Mouse (Mus musculus) gastrocnemius, postnatal 36 days (tissue): ENCODE measurements around the gene Lrrc1. TPM values are rescaled to one million over a fixed set of nuclear protein-coding genes. Genes with fewer than 3 reads are reported as not detected.
A peak's percentile ranks its signal among the peaks of the same experiment; 100 is the strongest.

ENCODE experiments used
- DNase-seq, 2 experiments: peaks; one replicate each; pipeline ENCODE4 v3.0.0; 2022
- intact Hi-C: fragments of 180-260 bp; cut with DNase I; formaldehyde crosslinking; loops from one replicate; pipeline ENCODE4 v1.15.1; 2025
- microRNA-seq, 2 experiments: library from miRNA; unstranded; fragments of <30 nt; microRNA quantifications; one replicate each; pipeline ENCODE4 v1.2.0; 2021
- total RNA-seq, 2 experiments: library from RNA; stranded (reverse); gene quantifications; 2 replicates each; pipeline ENCODE4 v1.2.3; 2021

The Lrrc1 gene
- total RNA-seq, 2 experiments from 2014 or later = 0.39 to 0.94 TPM

DNA sequence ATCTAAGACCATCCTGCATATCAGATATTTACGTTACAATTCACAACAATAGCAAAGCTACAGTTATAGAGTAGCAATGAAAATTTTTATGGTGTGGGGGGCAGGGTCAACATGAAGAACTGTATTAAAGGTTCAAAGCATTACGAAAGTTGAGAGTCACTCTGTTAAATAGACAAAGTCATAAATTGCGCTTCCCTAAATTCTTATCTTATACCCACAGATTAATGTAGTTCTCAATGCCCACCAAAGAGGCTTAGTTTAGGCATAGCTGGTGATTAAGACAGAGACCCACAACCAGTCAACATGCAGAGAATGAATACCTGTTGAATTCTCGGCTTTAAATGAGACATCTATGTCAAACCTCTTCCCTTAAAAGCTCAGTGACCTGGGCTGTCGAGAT is 144.9 kb downstream of the Lrrc1 start:
- intact Hi-C loops = no loop called here
- DNase-seq = no peak

DNA sequence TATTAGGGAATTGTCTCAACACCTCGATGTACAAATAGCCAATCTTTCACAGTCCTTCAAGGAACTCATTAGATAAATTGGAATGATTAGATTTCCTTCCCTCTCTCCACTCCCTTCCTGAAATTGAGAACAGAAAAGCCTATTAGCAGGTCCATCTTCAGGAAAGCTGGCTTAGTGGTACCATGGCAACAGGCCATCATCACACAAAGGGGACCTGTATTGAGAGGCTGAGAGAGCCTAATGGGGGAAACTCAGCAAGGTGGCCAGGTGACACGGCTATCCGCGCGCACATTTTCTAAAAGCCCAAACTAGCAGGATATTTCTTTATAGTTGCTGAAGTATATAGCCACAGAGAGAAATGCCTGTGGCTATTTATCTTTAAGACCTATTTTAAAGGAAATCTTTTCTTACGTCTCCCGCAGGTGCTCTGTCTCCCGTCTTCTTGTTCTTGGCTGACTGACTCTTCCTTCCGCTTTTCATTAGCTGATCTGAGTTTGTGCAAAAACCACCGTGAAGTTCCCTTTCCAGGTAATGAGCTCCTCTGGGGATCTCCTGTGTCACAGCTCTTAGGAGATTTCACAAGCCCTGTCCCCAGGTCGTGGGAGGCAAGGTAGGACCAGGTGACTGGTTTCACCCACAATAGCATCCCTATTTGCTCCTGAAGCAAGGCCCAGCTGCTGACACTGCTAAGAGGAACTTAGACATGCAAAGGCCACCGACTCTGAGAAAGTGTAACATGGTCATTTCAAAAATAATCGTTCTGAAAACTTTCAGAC is 145.6 kb downstream of the Lrrc1 start:
- intact Hi-C loops = no loop called here
- DNase-seq = no peak

DNA sequence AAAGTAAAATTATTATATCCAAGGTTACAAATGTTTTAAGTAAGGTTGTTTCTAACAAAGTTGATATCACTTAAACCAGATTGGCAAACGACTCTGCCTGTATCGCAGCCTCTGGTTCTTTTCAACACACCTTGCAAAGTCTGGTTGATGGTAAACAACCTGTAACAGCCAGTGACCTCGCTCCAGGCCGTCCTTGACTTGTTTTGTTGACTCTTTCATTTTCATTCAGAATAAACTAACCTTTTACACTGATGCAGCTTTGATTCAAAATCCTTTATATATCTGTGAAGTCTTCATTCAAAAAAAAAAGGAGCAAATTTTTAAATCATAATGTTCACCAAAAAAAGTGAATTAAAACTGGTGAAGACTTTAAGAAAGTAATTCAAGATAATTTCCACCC is 147.6 kb downstream of the Lrrc1 start:
- intact Hi-C loops = no loop called here
- no peak for DNase-seq

DNA sequence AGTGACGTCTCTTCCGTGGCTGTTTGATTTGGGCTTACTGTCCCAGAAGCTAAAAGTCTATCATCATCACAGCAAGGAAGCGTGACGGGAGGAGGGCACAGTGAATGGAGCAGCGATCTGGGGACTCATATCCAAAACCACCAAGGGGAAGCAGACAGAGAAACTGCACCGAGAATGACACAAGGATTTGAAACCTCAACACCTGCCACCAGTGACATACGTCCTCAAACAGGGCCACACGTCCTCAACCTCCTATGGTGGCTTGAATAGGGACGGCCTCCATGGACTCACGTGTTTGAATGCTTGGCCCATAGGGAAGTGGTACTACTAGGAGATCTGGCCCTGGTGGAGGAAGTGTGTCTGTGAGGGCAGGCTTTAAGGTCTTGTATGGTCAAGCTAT is 153.4 kb downstream of the Lrrc1 start:
- DNase-seq = no peak
- intact Hi-C loops = no loop called here

DNA sequence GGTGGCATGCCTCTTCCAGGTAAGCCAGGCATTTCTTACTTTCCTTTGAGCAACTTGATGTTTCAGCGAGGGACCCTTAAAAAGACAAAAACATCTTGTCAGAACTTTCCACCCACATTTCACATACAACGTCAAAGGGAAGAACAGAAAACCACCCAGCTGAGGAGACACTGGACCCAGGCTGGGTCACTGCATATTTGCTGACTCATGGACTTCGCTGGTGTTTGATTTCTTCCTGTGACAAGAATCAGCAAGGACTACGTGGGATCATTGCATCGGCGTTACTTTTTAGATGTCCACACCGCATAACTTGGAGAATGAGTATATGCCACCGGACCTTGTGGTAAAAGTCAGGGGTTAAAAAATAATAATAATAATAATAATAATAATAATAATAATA is 155.7 kb downstream of the Lrrc1 start:
- intact Hi-C loops = no loop called here
- no peak for DNase-seq

DNA sequence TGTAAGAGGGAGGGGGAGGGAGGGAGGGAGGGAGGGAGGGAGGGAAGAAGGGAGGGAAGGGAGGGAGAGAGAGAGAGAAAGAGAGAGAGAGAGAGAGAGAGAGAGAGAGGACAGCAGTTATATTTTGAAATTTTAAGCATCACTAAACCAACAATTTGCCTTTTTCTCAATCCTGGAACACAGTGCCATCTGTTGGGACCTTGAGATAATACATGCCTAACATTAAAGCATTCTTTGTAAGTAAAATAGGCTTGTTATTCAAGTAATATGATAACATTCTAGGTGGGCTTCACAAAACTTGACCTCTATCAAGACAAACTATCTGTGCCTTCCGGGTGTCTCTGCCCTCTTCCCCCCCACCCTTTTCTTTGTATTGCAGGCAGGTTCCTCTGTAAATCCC is 157.9 kb downstream of the Lrrc1 start:
- intact Hi-C loops = no loop called here
- no peak for DNase-seq

DNA sequence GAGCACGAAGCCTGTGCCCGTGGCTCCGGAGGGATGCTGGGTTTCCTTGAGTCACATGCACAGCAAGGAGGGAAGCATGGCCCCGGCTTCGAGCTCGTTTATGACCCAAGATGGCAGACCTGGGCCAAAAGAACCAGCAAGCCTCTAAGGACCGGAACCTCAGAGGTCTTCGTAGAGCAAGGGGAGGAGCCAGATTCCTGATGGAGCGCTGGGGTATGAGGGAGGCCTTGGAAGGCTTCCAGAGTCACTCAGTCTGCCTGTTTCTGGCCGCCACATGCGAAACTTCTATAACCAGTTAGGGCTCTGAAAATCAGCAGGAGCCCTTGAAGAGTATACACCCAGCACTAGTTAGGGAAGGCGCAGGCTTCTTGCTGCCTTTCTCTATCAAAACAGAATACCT is 159.1 kb downstream of the Lrrc1 start:
- no peak for DNase-seq
- intact Hi-C loops = no loop called here

DNA sequence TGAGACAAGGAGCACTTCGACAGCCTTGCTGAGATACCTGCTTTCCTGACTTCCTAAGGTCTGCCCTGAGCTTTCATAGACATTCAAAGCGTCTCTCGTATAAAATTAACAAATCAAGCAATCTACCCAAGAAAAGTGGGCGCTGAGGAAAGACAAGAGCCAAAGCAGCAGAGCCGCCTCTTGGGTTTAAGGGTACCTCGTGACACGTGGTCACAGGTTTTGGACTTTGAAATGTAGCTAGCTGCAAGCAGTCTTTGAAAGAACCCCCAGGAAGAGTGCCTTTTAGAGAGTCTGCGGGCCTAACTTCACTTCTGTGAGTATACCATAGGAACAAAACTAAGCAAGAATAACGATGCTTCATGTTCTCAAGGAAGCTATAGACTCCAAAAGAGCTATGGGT is 160.0 kb downstream of the Lrrc1 start:
- intact Hi-C loops = loop anchor here (5.0 kb wide), 1 partner anchor 992 kb away; no protein-coding TSS in a partner anchor
- no peak for DNase-seq

DNA sequence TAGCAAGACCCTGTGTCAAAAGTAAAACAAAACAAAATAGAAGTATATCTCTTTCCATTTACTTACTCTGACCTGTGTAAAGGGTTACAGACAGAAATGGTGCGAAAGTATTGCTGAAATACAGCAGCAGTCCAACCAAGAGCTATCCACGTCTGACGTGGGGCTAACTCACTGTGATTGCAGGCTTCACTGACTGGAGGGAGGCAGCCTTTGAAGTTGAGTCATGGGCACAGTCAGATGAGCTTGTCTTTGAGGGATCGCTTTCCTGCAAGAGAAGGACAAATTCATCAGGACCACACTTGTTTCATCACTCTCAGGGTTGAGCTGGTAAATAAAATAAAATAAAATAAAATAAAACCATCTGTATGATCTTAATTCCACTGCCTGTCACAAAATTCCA is 160.7 kb downstream of the Lrrc1 start:
- no peak for DNase-seq
- intact Hi-C loops = loop anchor here (5.0 kb wide), 1 partner anchor 992 kb away; no protein-coding TSS in a partner anchor

DNA sequence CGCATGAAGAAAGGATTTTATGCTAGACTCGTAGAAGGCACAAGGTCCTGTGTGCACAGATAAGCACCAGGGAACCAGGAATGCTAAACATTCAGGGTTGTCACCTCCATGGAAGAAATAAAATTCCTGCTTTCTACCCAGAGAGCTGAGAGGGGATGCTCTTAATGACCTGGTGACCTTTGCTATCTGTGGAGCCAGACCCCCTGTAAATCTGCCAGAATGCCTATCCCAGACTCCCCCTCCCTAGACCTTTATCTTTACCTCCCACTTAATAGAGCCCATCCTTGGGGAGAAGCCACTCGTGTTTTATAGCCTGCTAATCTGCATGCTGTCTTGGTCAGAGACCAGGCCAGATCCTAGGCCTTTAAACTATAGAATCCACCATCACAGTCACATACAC is 162.2 kb downstream of the Lrrc1 start:
- DNase-seq = no peak
- intact Hi-C loops = loop anchor here (1.0 to 5.0 kb wide), 2 partner anchors 392 to 990 kb away; no protein-coding TSS in a partner anchor

DNA sequence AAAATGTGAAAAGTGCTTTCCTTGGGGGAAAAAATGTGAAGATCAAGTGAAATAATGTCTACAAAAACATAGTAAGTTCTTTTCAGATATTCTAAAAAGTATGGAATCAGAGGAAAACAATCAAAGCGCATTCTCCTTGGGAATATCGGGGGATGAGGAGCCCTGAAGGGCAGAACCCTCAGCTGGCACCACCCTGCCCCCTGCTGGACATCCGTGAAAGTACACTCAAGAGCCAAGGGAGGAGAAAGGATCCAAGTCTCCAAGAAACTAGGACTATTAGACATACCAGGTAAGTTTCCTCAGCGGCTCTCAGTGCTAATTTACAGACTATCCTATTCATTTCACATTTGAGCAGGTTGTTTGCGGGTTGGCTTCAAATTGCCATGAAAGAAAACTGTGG is 163.1 kb downstream of the Lrrc1 start:
- peak; percentile 40 to 60 for DNase-seq
- intact Hi-C loops = loop anchor here (5.0 kb wide), 1 partner anchor 989 kb away; no protein-coding TSS in a partner anchor

Small RNA genes lying within 50 kb of the gene (microRNA-seq; reads per million reads assigned to microRNA genes)
- gene Gm25250 = 0 reads per million in 2 experiments

Other genes starting within 250 kb of the Lrrc1 start
- gene Mlip, start 191.9 kb downstream of the Lrrc1 start, total RNA-seq = 10 to 100 TPM; 75.2 to 97.9 TPM
- gene Klhl31, start 91.6 kb upstream of the Lrrc1 start, total RNA-seq = 100 to 1,000 TPM; 521 to 528 TPM
- 1 to 10 TPM; 8.0 to 9.1 TPM for gene Gclc, start 209.7 kb upstream of the Lrrc1 start, total RNA-seq